Mouse (Mus musculus) heart, embryonic 16.5 days (tissue): ENCODE measurements around the gene Gm9945. TPM values are rescaled to one million over a fixed set of nuclear protein-coding genes. Genes with fewer than 3 reads are reported as not detected.

Source experiments
- ATAC-seq: fragments of 200-750 bp; cut with Nextera tagmentation; replicated peaks from 2 replicates; pipeline ENCODE4 v1.8.0; 2017; ENCODE audit warnings: moderate number of reproducible peaks; ENCODE audit not compliant: insufficient read depth, low FRiP score; ENCODE audit errors: extremely low read depth
- H3K27ac ChIP-seq: fragments of 300-500 bp; sonication (generic); 2 replicates; pipeline ENCODE4 v1.5.1; 2014; ENCODE audit warnings: mild to moderate bottlenecking, low read length, control low read depth, moderate library complexity
- H3K27me3 ChIP-seq: fragments of 300-500 bp; sonication (generic); 2 replicates; pipeline ENCODE4 v1.6.1; 2014; ENCODE audit warnings: low read length, mixed read lengths; ENCODE audit not compliant: control insufficient read depth, insufficient read depth
- H3K36me3 ChIP-seq: fragments of 300-500 bp; sonication (generic); 2 replicates; pipeline ENCODE4 v1.6.1; 2014; ENCODE audit not compliant: control insufficient read depth, insufficient read depth
- H3K4me1 ChIP-seq: fragments of 300-500 bp; sonication (generic); 2 replicates; pipeline ENCODE4 v1.6.1; 2014; ENCODE audit warnings: low read length, mixed read lengths; ENCODE audit not compliant: control insufficient read depth, insufficient read depth
- H3K4me2 ChIP-seq: fragments of 300-500 bp; sonication (generic); 2 replicates; pipeline ENCODE4 v1.6.1; 2014; ENCODE audit warnings: low read depth, mild to moderate bottlenecking, control low read depth, low read length
- H3K4me3 ChIP-seq: fragments of 300-500 bp; sonication (generic); 2 replicates; pipeline ENCODE4 v1.5.1; 2014; ENCODE audit warnings: mild to moderate bottlenecking, control low read depth, low read length
- H3K9ac ChIP-seq: fragments of 300-500 bp; sonication (generic); 2 replicates; pipeline ENCODE4 v1.6.1; 2014; ENCODE audit warnings: low read length, control low read depth
- H3K9me3 ChIP-seq: fragments of 300-500 bp; sonication (generic); replicated peaks from 2 replicates; pipeline ENCODE4 v1.6.1; 2016; ENCODE audit warnings: low read length; ENCODE audit not compliant: control insufficient read depth
- WGBS: fragments of 180-500 bp; shearing (Covaris S2); extraction: QIAGEN DNeasy Blood & Tissue Kit; methylation state at CpG from one replicate; pipeline ENCODE4 v1.1.7; 2014; 5-methylcytosine and 5-hydroxymethylcytosine counted together
- polyA plus RNA-seq: library from polyadenylated mRNA; unstranded; fragments of >200 nt; fragmentation: Nextera tagmentation; extraction: Ambion mirVana; gene quantifications from 2 replicates; pipeline ENCODE4 v1.2.1, GENCODE M21; 2015

The Gm9945 gene
- polyA plus RNA-seq, 1 experiment from 2014 or later: not detected

GRCm38 (mm10) chr11:53523545-53524405, 43.8 kb downstream of the Gm9945 start:
- Histone ChIP-seq H3K27ac (no peak overlapping the region), H3K9me3 (no peaks in the 10 kb centered on the region), H3K4me3 (no peak overlapping the region), H3K4me1 (peaks cover 73% of the 10 kb centered on the region), H3K4me2 (no peak overlapping the region), H3K27me3 (no peaks in the 10 kb centered on the region), H3K9ac (no peak overlapping the region), H3K36me3 (no peaks in the 10 kb centered on the region)
- no peak for ATAC-seq
- WGBS: 82% methylated on average over 14 of the region's 14 CpGs

DNA sequence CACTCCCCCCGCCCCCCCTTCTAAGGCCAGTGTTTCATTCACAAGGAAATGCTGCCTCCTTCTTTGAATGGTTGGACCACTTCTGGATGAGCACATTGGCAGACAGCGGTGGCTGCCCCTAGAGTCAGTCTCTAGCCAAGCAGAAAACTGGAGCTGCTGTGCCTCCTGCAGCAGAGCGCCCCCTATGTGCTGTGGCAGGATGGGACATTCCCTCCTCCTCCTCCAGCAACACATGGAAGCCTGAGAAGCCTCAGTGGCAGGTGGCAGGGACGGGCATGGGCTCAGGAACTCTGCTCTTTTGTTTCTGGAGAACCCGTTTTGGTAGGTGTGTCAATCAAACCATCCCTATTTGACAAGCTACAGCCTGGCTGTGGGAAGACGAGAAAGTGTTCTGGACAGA, 44.9 kb downstream of the Gm9945 start:
- 71% methylated on average over 6 of the region's 6 CpGs for WGBS
- H3K27ac ChIP-seq: peak overlapping the region; percentile 74

GRCm38 (mm10) chr11:53525461-53525860, 45.5 kb downstream of the Gm9945 start:
- Histone ChIP-seq H3K4me3 (no peak overlapping the region), H3K36me3 (no peaks in the 10 kb centered on the region), H3K27me3 (no peaks in the 10 kb centered on the region), H3K4me1 (peaks cover 79% of the 10 kb centered on the region), H3K9me3 (no peaks in the 10 kb centered on the region), H3K27ac (peak overlapping the region; percentile 74), H3K9ac (peak overlapping the region; percentile 28; the same call in 1 of the 2 replicates), H3K4me2 (0 out of 2 replicates have a peak overlapping the region, but pooled peaks have one; percentile 5)
- peak; percentile 30; the same call in 1 of the 2 replicates for ATAC-seq
- 28% methylated on average over 4 of the region's 4 CpGs for WGBS

More for the DNA sequence above, 44.9 kb downstream of the Gm9945 start:
- H3K4me3 ChIP-seq: no peak overlapping the region
- ATAC-seq: no peak
- peaks cover 79% of the 10 kb centered on the region for H3K4me1 ChIP-seq
- H3K9ac ChIP-seq: peak overlapping the region; percentile 10; the same call in 1 of the 2 replicates
- H3K4me2 ChIP-seq: no peak overlapping the region
- H3K9me3 ChIP-seq: no peaks in the 10 kb centered on the region
- H3K36me3 ChIP-seq: no peaks in the 10 kb centered on the region
- no peaks in the 10 kb centered on the region for H3K27me3 ChIP-seq

DNA sequence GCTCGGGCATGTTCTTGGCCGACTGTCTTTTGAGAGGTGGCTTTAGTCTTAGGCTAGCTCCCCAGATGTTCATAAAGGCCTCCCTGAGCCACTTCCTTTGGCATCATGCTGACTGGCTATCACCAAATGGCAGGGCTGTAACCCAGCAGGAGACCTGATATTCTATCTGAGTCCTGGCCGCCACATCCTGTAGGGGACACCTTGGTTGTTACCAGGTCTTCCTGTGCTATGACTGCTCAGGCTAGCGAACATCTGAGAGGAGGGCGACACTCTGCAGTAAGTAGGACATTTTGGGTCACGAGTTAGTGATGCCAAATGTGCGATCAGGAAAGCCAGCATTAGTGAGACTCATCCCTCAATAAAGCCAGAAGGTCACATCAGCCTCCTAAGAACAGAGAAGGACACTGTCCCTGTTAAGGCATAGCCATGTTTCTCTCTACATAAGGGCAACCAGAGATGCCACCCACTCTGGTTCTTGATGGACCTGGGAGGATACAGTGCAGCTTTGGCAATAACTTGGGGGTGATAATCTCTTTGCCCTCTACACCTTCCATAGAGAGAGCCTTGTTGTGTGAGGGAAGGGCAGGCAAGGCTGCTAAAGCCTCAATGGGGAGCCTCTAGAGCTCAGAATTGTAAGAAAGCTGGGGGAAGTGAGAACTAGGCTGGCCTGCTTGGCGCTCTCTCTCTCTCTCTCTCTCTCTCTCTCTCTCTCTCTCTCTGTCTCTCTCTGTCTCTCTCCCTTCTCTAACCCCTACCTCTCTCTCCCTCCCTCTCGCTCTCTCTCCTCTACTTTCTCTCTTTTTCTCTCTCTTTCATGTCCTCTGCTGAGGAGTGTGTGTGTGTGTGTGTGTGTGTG, 48.7 kb downstream of the Gm9945 start:
- Histone ChIP-seq H3K4me2 (no peak overlapping the region; the same call in 1 of the 2 replicates), H3K27me3 (no peaks in the 10 kb centered on the region), H3K4me1 (peaks cover 51% of the 10 kb centered on the region), H3K36me3 (peaks cover 2% of the 10 kb centered on the region), H3K4me3 (no peak overlapping the region), H3K27ac (peak overlapping the region; percentile 36; the same call in 1 of the 2 replicates), H3K9me3 (no peaks in the 10 kb centered on the region), H3K9ac (no peak overlapping the region)
- no peak for ATAC-seq
- WGBS: 58% methylated on average over 9 of the region's 9 CpGs

DNA sequence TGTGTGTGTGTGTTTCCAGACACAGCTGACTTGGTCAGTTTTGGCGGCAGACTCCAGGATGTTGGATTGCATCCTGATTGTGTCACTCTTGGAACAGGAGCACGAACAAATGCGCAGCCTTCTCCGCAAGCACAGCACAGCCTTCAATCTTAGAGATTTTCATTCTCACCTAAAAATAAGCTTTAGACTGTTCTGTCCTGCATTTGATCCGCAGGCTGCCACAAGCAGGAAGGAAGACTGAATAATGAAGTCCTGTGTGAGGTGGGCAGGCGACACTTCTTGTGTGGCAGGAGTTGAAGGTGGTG, 49.2 kb downstream of the Gm9945 start:
- Histone ChIP-seq H3K27ac (peak overlapping the region; percentile 22; the same call in 1 of the 2 replicates), H3K9ac (no peak overlapping the region), H3K4me1 (peaks cover 49% of the 10 kb centered on the region), H3K9me3 (no peaks in the 10 kb centered on the region), H3K4me2 (peak overlapping the region; percentile 20; the same call in 1 of the 2 replicates), H3K36me3 (peaks cover 7% of the 10 kb centered on the region), H3K4me3 (no peak overlapping the region), H3K27me3 (no peaks in the 10 kb centered on the region)
- ATAC-seq: no peak
- WGBS: 35% methylated on average over 6 of the region's 6 CpGs

DNA sequence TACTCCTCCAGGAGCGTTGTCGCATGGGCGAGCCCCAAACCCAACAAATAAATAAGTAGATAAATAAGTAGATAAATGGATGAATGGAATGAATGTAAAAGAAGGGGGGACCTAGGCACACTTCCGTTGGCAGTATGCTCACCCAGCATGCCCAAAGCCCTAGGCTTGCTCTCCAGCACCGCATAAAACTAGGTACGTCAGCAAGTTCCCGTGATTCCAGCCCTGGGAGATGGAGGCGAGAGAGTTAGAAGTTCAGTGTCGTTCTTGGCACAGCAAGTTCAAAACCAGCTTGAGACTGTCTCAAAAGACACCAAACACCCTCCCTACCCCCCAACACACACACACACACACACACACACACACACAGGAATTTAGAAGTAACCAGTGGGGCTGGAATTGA, 50.0 kb downstream of the Gm9945 start:
- Histone ChIP-seq H3K27ac (no peak overlapping the region), H3K4me2 (no peak overlapping the region), H3K4me3 (no peak overlapping the region), H3K9ac (no peak overlapping the region), H3K27me3 (no peaks in the 10 kb centered on the region), H3K9me3 (no peaks in the 10 kb centered on the region), H3K4me1 (peaks cover 41% of the 10 kb centered on the region), H3K36me3 (peaks cover 15% of the 10 kb centered on the region)
- no peak for ATAC-seq
- WGBS: 72% methylated on average over 9 of the region's 9 CpGs

Other genes with a start within 250 kb of the Gm9945 start
- gene Hspa4, start 179.7 kb upstream of the Gm9945 start, polyA plus RNA-seq: 66.6 and 72.8 TPM in 2 replicates
- 12.8 and 16.7 TPM in 2 replicates for gene Zcchc10, start 155.5 kb upstream of the Gm9945 start, polyA plus RNA-seq
- 23.0 and 31.7 TPM in 2 replicates for gene Aff4, start 129.3 kb upstream of the Gm9945 start, polyA plus RNA-seq
- 0.39 TPM in 1 of 2 replicates, not detected in the other for gene Leap2, start 57.0 kb upstream of the Gm9945 start, polyA plus RNA-seq
- 1,391 and 1,425 TPM in 2 replicates for gene Uqcrq, start 49.3 kb upstream of the Gm9945 start, polyA plus RNA-seq
- gene Gdf9, start 49.1 kb upstream of the Gm9945 start, polyA plus RNA-seq: 1.2 and 1.6 TPM in 2 replicates
- 0.06 and 0.09 TPM in 2 replicates for gene Gm10447, start 23.1 kb upstream of the Gm9945 start, polyA plus RNA-seq
- gene Shroom1, start 23.0 kb upstream of the Gm9945 start, polyA plus RNA-seq: 1.3 and 1.8 TPM in 2 replicates
- not detected in 2 replicates for gene Gm9837, start 9.7 kb upstream of the Gm9945 start, polyA plus RNA-seq
- gene Sowaha, start 108 bp downstream of the Gm9945 start, polyA plus RNA-seq: 0.17 and 0.18 TPM in 2 replicates
- 22.9 and 23.3 TPM in 2 replicates for gene Sept8, start 39.1 kb downstream of the Gm9945 start, polyA plus RNA-seq
- 38.3 and 38.9 TPM in 2 replicates for gene Kif3a, start 87.2 kb downstream of the Gm9945 start, polyA plus RNA-seq
- gene Il4, start 138.5 kb downstream of the Gm9945 start, polyA plus RNA-seq: 0.51 and 1.1 TPM in 2 replicates
- 0.24 TPM in 1 of 2 replicates, not detected in the other for gene Il13, start 154.5 kb downstream of the Gm9945 start, polyA plus RNA-seq
- 19.9 and 23.9 TPM in 2 replicates for gene Rad50, start 227.2 kb downstream of the Gm9945 start, polyA plus RNA-seq
- gene Il5, start 240.6 kb downstream of the Gm9945 start, polyA plus RNA-seq: not detected in 2 replicates